Mouse (Mus musculus): ENCODE data around the gene Tmigd3. TPM values are rescaled to one million over a fixed set of nuclear protein-coding genes. Genes with fewer than 3 reads are reported as not detected.
"Not testable (repeated sequence)": the region's sequence is repeated elsewhere in the genome, so short reads cannot be mapped to it uniquely, and the experiment has no call there.

The Tmigd3 gene
- polyA plus RNA-seq, 1 experiment from 2014 or later: not detected

DNA sequence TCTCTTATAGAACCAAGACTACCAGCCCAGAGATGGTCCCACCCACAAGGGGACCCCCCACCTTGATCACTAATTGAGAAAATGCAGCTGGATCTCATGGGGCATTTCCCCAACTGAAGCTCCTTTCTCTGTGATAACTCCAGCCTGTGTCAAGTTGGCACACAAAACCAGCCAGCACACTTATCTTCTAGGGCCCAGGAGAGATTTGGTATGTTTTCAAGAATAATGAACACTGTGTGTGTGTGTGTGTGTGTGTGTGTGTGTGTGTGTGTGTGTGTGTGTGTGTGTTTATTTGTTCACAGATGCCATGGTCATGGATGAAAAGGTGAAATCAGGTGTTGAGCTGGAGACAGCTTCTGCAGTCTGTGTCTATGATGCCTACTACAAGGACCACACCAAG is 45.8 kb downstream of the Tmigd3 start:
- H3K9ac ChIP-seq (ENCODE audit: low read depth, low read length); H3K27ac ChIP-seq (ENCODE audit: low read length); ATAC-seq (ENCODE audit: low read depth); H3K9me3 ChIP-seq (replicated peaks; ENCODE audit: control insufficient read depth, low read length); H3K36me3 ChIP-seq (ENCODE audit: control insufficient read depth, insufficient read depth); H3K4me2 ChIP-seq (ENCODE audit: low read depth, low read length); H3K4me3 ChIP-seq (ENCODE audit: low read depth, low read length); H3K27me3 ChIP-seq (ENCODE audit: control insufficient read depth, insufficient read depth, low read depth, low read length): not testable (repeated sequence)
- peaks cover 30% of the 10 kb centered on the region for H3K4me1 ChIP-seq (ENCODE audit: control insufficient read depth, low read depth, low read length)

DNA sequence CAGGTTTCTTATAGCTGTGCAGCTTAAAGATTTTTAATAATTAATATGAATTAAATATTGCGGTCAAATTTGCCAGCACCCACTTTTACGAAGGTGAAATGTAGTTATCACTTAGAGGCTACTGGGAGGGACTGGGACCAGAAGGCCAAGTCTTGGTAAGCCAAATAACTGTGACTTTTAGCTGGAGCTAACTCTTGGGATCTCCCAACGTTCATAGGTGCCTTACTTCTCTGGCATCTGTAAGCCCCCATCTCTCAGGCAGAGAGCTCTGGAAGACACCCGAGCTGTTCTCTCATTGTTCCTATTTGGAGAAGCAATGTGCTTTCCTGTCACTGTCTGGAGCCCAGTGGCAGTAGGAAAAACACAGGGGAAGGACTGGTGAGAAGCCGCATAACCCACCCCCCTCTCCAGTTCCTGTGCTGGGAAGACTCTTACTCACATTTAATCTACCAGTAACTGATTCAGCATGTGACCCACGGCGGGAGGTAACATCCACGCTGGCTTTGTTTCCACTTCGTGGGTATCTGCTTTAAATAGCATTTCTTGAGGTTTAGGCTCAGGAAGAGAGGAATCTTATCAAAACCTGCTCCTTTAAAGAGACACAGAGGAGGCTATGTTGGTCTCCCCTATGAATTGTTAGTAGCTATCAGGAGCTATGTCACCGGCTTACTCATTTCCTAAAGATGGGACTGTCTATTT is 47.1 kb downstream of the Tmigd3 start:
- no peak for ATAC-seq (ENCODE audit: low read depth)
- H3K27me3 ChIP-seq (ENCODE audit: control insufficient read depth, insufficient read depth, low read depth, low read length): no peaks in the 10 kb centered on the region
- 30% methylated on average over 10 of the region's 10 CpGs for WGBS (ENCODE audit: insufficient replicate concordance)

GRCm38 (mm10) chr3:105918355-105918745 is 47.6 kb downstream of the Tmigd3 start:
- WGBS (ENCODE audit: insufficient replicate concordance): 42% methylated on average over 3 of the region's 3 CpGs
- no peak for ATAC-seq (ENCODE audit: low read depth)
- Histone ChIP-seq H3K9ac (ENCODE audit: low read depth, low read length) (no peak overlapping the region), H3K9me3 (replicated peaks; ENCODE audit: control insufficient read depth, low read length) (no peaks in the 10 kb centered on the region), H3K27me3 (ENCODE audit: control insufficient read depth, insufficient read depth, low read depth, low read length) (no peaks in the 10 kb centered on the region), H3K4me2 (ENCODE audit: low read depth, low read length) (no peak overlapping the region), H3K36me3 (ENCODE audit: control insufficient read depth, insufficient read depth) (no peaks in the 10 kb centered on the region), H3K4me1 (ENCODE audit: control insufficient read depth, low read depth, low read length) (peaks cover 19% of the 10 kb centered on the region), H3K27ac (ENCODE audit: low read length) (no peak overlapping the region), H3K4me3 (ENCODE audit: low read depth, low read length) (no peak overlapping the region)

More for the DNA sequence above, 47.1 kb downstream of the Tmigd3 start:
- H3K27ac ChIP-seq (ENCODE audit: low read length): no peak overlapping the region
- no peak overlapping the region for H3K9ac ChIP-seq (ENCODE audit: low read depth, low read length)
- no peak overlapping the region for H3K4me3 ChIP-seq (ENCODE audit: low read depth, low read length)
- peaks cover 22% of the 10 kb centered on the region for H3K4me1 ChIP-seq (ENCODE audit: control insufficient read depth, low read depth, low read length)
- H3K36me3 ChIP-seq (ENCODE audit: control insufficient read depth, insufficient read depth): no peaks in the 10 kb centered on the region
- no peak overlapping the region for H3K4me2 ChIP-seq (ENCODE audit: low read depth, low read length)
- H3K9me3 ChIP-seq (replicated peaks; ENCODE audit: control insufficient read depth, low read length): no peaks in the 10 kb centered on the region

- not testable (repeated sequence) for H3K36me3 ChIP-seq (ENCODE audit: control insufficient read depth, insufficient read depth); H3K27ac ChIP-seq (ENCODE audit: low read length); H3K9me3 ChIP-seq (replicated peaks; ENCODE audit: control insufficient read depth, low read length); H3K4me1 ChIP-seq (ENCODE audit: control insufficient read depth, low read depth, low read length); ATAC-seq (ENCODE audit: low read depth); H3K27me3 ChIP-seq (ENCODE audit: control insufficient read depth, insufficient read depth, low read depth, low read length); H3K9ac ChIP-seq (ENCODE audit: low read depth, low read length); H3K4me2 ChIP-seq (ENCODE audit: low read depth, low read length); H3K4me3 ChIP-seq (ENCODE audit: low read depth, low read length)
Measured at GRCm38 (mm10) chr3:105920743-105921142, 50.0 kb downstream of the Tmigd3 start.

DNA sequence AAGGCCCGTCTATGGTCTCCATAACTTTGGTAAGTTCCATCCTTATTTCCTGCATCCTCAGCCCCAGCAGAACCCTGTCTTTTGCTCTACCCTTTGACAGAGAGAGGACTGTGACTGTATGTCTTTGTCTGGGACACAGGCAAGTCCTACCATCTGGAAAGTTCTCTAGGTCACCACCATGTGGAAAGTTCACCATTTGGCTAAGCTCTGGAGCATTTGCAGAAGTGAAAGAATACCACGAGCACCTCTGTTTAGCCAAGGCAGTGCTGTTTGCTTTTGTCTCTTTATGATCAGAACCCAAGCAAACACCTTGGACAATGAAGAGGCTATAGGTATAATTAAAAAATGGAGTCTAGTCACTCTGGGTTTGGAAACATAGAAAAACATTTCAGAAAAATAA is 51.3 kb downstream of the Tmigd3 start:
- Histone ChIP-seq H3K4me2 (ENCODE audit: low read depth, low read length) (no peak overlapping the region), H3K4me3 (ENCODE audit: low read depth, low read length) (no peak overlapping the region), H3K27me3 (ENCODE audit: control insufficient read depth, insufficient read depth, low read depth, low read length) (no peaks in the 10 kb centered on the region), H3K4me1 (ENCODE audit: control insufficient read depth, low read depth, low read length) (peaks cover 6% of the 10 kb centered on the region), H3K9me3 (replicated peaks; ENCODE audit: control insufficient read depth, low read length) (no peaks in the 10 kb centered on the region), H3K36me3 (ENCODE audit: control insufficient read depth, insufficient read depth) (no peaks in the 10 kb centered on the region), H3K27ac (ENCODE audit: low read length) (no peak overlapping the region), H3K9ac (ENCODE audit: low read depth, low read length) (no peak overlapping the region)
- WGBS (ENCODE audit: insufficient replicate concordance): 45% methylated on average over 2 of the region's 2 CpGs
- no peak for ATAC-seq (ENCODE audit: low read depth)

GRCm38 (mm10) chr3:105924616-105925015 is 53.9 kb downstream of the Tmigd3 start:
- WGBS (ENCODE audit: insufficient replicate concordance): 40% methylated on average over 9 of the region's 9 CpGs
- Histone ChIP-seq H3K36me3 (ENCODE audit: control insufficient read depth, insufficient read depth) (no peaks in the 10 kb centered on the region), H3K9me3 (replicated peaks; ENCODE audit: control insufficient read depth, low read length) (no peaks in the 10 kb centered on the region), H3K9ac (ENCODE audit: low read depth, low read length) (no peak overlapping the region), H3K4me2 (ENCODE audit: low read depth, low read length) (no peak overlapping the region), H3K4me3 (ENCODE audit: low read depth, low read length) (no peak overlapping the region), H3K4me1 (ENCODE audit: control insufficient read depth, low read depth, low read length) (peaks cover 3% of the 10 kb centered on the region), H3K27me3 (ENCODE audit: control insufficient read depth, insufficient read depth, low read depth, low read length) (no peaks in the 10 kb centered on the region), H3K27ac (ENCODE audit: low read length) (no peak overlapping the region)
- ATAC-seq (ENCODE audit: low read depth): peak; percentile 60; the same call in 1 of the 2 replicates

- H3K27me3 ChIP-seq (ENCODE audit: control insufficient read depth, insufficient read depth, low read depth, low read length): no peaks in the 10 kb centered on the region
- no peak overlapping the region for H3K9ac ChIP-seq (ENCODE audit: low read depth, low read length)
- H3K36me3 ChIP-seq (ENCODE audit: control insufficient read depth, insufficient read depth): no peaks in the 10 kb centered on the region
- no peaks in the 10 kb centered on the region for H3K9me3 ChIP-seq (replicated peaks; ENCODE audit: control insufficient read depth, low read length)
- H3K4me2 ChIP-seq (ENCODE audit: low read depth, low read length): no peak overlapping the region
- H3K4me3 ChIP-seq (ENCODE audit: low read depth, low read length): no peak overlapping the region
- peaks cover 3% of the 10 kb centered on the region for H3K4me1 ChIP-seq (ENCODE audit: control insufficient read depth, low read depth, low read length)
- no peak for ATAC-seq (ENCODE audit: low read depth)
- no peak overlapping the region for H3K27ac ChIP-seq (ENCODE audit: low read length)
- 69% methylated on average over 7 of the region's 7 CpGs for WGBS (ENCODE audit: insufficient replicate concordance)
Measured at GRCm38 (mm10) chr3:105927561-105928194, 57.0 kb downstream of the Tmigd3 start.

GRCm38 (mm10) chr3:105928195-105928569 is 57.5 kb downstream of the Tmigd3 start:
- Histone ChIP-seq H3K4me2 (ENCODE audit: low read depth, low read length) (no peak overlapping the region), H3K9ac (ENCODE audit: low read depth, low read length) (no peak overlapping the region), H3K4me3 (ENCODE audit: low read depth, low read length) (no peak overlapping the region), H3K27me3 (ENCODE audit: control insufficient read depth, insufficient read depth, low read depth, low read length) (no peaks in the 10 kb centered on the region), H3K27ac (ENCODE audit: low read length) (no peak overlapping the region), H3K9me3 (replicated peaks; ENCODE audit: control insufficient read depth, low read length) (no peaks in the 10 kb centered on the region), H3K36me3 (ENCODE audit: control insufficient read depth, insufficient read depth) (no peaks in the 10 kb centered on the region), H3K4me1 (ENCODE audit: control insufficient read depth, low read depth, low read length) (peaks cover 3% of the 10 kb centered on the region)
- 46% methylated on average over 3 of the region's 3 CpGs for WGBS (ENCODE audit: insufficient replicate concordance)
- no peak for ATAC-seq (ENCODE audit: low read depth)

GRCm38 (mm10) chr3:105928781-105929180 is 58.1 kb downstream of the Tmigd3 start:
- Histone ChIP-seq H3K27me3 (ENCODE audit: control insufficient read depth, insufficient read depth, low read depth, low read length) (no peaks in the 10 kb centered on the region), H3K9me3 (replicated peaks; ENCODE audit: control insufficient read depth, low read length) (no peaks in the 10 kb centered on the region), H3K36me3 (ENCODE audit: control insufficient read depth, insufficient read depth) (no peaks in the 10 kb centered on the region), H3K27ac (ENCODE audit: low read length) (no peak overlapping the region), H3K9ac (ENCODE audit: low read depth, low read length) (no peak overlapping the region), H3K4me2 (ENCODE audit: low read depth, low read length) (no peak overlapping the region), H3K4me1 (ENCODE audit: control insufficient read depth, low read depth, low read length) (peaks cover 3% of the 10 kb centered on the region), H3K4me3 (ENCODE audit: low read depth, low read length) (no peak overlapping the region)
- 67% methylated on average over 6 of the region's 6 CpGs for WGBS (ENCODE audit: insufficient replicate concordance)
- ATAC-seq (ENCODE audit: low read depth): no peak
